Mouse (Mus musculus) forebrain, embryonic 10.5 days (tissue): Measurements from ENCODE around the gene Pitx1. TPM values are rescaled to one million over a fixed set of nuclear protein-coding genes. Genes with fewer than 3 reads are reported as not detected.

Source experiments
- DNase-seq: peaks from one replicate; pipeline ENCODE4 v3.0.0-alpha.2; 2017; ENCODE audit warnings: low spot score; ENCODE audit errors: extremely low spot score
- H3K27ac ChIP-seq: fragments of 300-500 bp; sonication (generic); 2 replicates; pipeline ENCODE4 v1.5.1; 2016; ENCODE audit warnings: mild to moderate bottlenecking
- H3K27me3 ChIP-seq: fragments of 300-500 bp; sonication (generic); 2 replicates; pipeline ENCODE4 v1.6.1; 2016; ENCODE audit warnings: mild to moderate bottlenecking; ENCODE audit not compliant: poor library complexity, severe bottlenecking
- H3K36me3 ChIP-seq: fragments of 300-500 bp; sonication (generic); replicated peaks from 2 replicates; pipeline ENCODE4 v1.6.1; 2016; ENCODE audit warnings: mild to moderate bottlenecking, moderate library complexity
- H3K4me1 ChIP-seq: fragments of 300-500 bp; sonication (generic); 2 replicates; pipeline ENCODE4 v1.6.1; 2016
- H3K4me3 ChIP-seq: fragments of 300-500 bp; sonication (generic); 2 replicates; pipeline ENCODE4 v1.5.1; 2016; ENCODE audit warnings: mild to moderate bottlenecking, moderate library complexity
- H3K9me3 ChIP-seq: fragments of 300-500 bp; sonication (generic); 2 replicates; pipeline ENCODE4 v1.6.1; 2016; ENCODE audit warnings: mild to moderate bottlenecking, moderate library complexity
- WGBS: fragments of 180-500 bp; shearing (Covaris S2); methylation state at CpG from one replicate; pipeline ENCODE4 v1.1.7; 2016; 5-methylcytosine and 5-hydroxymethylcytosine counted together
- polyA plus RNA-seq: library from polyadenylated mRNA; unstranded; fragments of >200 nt; fragmentation: Nextera tagmentation; extraction: Ambion mirVana; gene quantifications from 2 replicates; pipeline ENCODE4 v1.2.1, GENCODE M21; 2016

Gene Pitx1
- polyA plus RNA-seq, result 1.7 and 3.2 TPM in 2 replicates

DNA sequence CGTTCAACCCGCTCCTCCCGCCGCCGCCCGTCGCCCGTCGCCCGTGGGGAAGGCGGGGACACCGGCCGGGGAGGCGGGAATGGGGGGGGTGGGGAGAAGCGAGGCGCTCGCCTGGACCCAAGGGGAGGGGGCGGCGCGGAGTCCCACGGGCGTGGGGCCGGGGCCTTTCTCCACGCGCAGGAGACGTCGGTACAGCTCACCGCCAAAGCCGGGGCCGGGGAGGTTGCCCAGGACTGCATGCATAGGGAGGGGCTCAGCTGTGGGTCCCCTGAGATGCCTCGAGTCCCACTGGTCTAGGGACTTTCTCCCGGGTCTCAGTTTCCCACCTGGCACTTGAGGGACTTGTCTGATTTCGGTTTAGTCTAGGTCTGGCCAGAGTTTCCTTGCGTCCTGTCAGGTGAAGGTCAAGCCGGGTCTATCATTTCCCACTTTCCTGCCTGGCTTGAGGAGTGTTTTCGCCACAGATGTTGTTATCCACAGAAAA is at the start of gene Pitx1:
Pitx1 (minus strand) TSS at position 51 of the 484 bp plus-strand sequence.
- WGBS, result 2% methylated on average over 36 of the region's 36 CpGs
- peak; percentile 44 for DNase-seq
- H3K9me3 ChIP-seq, result no peaks in the 10 kb centered on the region
- H3K4me1 ChIP-seq, result peaks cover 45% of the 10 kb centered on the region
- no peaks in the 10 kb centered on the region for H3K36me3 ChIP-seq
- H3K27ac ChIP-seq, result peak within 1 kb of the TSS; percentile 4; the same call in 1 of the 2 replicates
- peaks cover 100% of the 10 kb centered on the region for H3K27me3 ChIP-seq
- peak within 1 kb of the TSS; percentile 35 for H3K4me3 ChIP-seq

DNA sequence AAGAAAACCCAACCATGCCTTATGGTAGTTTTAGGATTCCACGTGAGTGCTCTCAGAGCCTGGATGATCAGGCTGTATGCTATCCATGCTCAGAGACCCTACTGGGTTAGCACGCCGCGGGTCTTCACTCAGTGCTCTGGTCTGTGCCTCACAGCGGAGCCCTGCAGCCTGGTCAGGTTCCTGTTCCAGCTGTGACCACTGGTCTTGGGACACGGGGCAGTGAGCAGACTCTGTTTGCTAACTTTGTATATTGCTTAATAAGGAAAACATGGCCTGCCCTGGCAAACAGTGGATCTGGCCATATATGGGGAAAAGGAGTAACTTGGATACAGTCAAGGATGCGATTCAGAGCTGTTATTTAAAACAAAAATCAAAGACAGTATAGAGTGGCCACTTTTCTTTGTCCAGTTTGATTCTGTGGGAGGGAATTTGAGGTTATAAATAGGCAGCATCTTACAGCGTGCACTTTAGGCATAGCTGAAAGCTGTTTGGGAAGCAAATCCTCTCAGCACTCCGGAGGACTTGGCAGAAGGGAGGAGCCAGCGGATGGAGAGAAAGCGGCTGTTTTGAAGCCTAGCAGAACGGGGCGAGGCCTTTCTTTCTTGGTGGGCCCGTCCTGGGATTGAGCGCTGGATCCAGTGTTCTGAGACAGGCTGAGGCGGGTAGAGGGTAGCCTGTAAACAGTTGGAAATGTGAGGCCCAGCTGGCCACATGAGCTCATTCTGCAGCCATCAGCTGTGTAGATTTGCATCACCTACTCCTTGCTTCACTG is 45.6 kb upstream of the Pitx1 start:
- no peak for DNase-seq
- H3K4me3 ChIP-seq, result no peak overlapping the region
- H3K36me3 ChIP-seq, result no peaks in the 10 kb centered on the region
- WGBS, result 58% methylated on average over 16 of the region's 16 CpGs
- no peak overlapping the region for H3K27ac ChIP-seq
- peaks cover 10% of the 10 kb centered on the region; the same call in 1 of the 2 replicates for H3K4me1 ChIP-seq
- H3K27me3 ChIP-seq, result 0 out of 2 replicates have a peak, but pooled peaks cover 8% of the 10 kb centered on the region
- no peaks in the 10 kb centered on the region for H3K9me3 ChIP-seq

DNA sequence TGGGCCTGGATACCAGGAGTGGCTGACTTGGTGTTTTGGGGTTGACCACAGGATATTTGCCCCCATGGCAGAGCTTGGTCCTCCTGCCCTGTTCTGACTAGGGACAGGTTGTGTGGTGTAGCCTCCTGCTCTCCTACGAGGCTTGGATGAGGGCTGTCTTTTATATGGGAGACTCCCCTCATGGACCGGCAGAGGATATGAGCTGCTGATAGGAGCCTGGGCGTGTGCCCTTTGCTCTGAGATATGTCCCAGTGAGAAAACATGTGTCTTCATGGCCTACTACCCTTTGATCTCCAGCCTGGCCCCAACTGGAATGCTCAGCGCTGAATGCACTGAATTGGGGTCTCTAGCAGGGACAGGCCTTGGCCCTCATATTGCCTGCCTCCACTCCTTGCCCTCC is 42.4 kb upstream of the Pitx1 start:
- Histone ChIP-seq H3K4me1 (peaks cover 14% of the 10 kb centered on the region), H3K36me3 (no peaks in the 10 kb centered on the region), H3K4me3 (no peak overlapping the region), H3K27me3 (0 out of 2 replicates have a peak, but pooled peaks cover 8% of the 10 kb centered on the region), H3K27ac (no peak overlapping the region), H3K9me3 (peaks cover 5% of the 10 kb centered on the region; the same call in 1 of the 2 replicates)
- DNase-seq, result no peak
- 84% methylated on average over 4 of the region's 4 CpGs for WGBS

DNA sequence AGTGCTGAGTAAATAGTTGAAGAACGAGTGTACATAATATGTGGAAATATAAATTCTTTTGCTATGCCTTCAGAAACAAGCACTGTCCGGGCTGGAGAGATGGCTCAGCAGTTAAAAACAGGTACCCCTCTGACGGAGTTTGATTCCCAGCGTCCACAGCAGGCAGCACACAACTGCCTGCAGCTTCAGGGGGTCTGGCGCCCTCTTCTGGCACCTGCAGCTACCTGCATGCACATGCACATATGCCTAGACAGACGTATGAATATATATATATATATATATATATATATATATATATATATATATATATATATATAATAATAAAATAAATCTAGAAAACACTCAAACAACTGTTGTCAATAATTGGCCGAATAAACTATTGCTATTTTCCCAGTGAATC is 35.4 kb upstream of the Pitx1 start:
- Histone ChIP-seq H3K9me3 (peaks cover 15% of the 10 kb centered on the region; the same call in 1 of the 2 replicates), H3K36me3 (no peaks in the 10 kb centered on the region), H3K4me1 (peaks cover 10% of the 10 kb centered on the region), H3K27me3 (no peaks in the 10 kb centered on the region), H3K27ac (no peak overlapping the region), H3K4me3 (no peak overlapping the region)
- whole genome bisulfite sequencing, result 79% methylated on average over 7 of the region's 7 CpGs
- no peak for DNase-seq

DNA sequence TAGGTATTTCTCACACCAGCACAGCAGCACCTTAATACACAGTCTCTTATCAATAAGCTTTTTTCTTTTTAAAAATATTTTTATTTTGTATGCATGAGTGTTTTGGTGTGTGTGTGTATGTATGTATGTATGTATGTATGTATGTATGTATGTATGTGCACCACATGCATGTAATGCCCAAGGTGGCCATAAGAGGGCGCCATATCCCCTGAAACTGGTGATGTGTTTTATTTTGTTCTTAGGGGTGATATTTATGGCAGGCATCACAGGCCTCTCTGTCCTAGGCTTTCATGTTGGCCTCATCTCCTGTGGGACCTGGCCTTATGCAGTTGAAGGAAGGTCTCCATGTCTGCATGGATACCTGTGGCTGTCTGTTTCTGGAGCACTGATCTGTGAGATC is 34.0 kb upstream of the Pitx1 start:
- Histone ChIP-seq H3K27me3 (no peaks in the 10 kb centered on the region), H3K36me3 (no peaks in the 10 kb centered on the region), H3K9me3 (peaks cover 15% of the 10 kb centered on the region; the same call in 1 of the 2 replicates), H3K4me3 (no peak overlapping the region), H3K4me1 (peaks cover 10% of the 10 kb centered on the region), H3K27ac (no peak overlapping the region)
- no peak for DNase-seq
- WGBS, result 84% methylated on average over 1 of the region's 1 CpGs

DNA sequence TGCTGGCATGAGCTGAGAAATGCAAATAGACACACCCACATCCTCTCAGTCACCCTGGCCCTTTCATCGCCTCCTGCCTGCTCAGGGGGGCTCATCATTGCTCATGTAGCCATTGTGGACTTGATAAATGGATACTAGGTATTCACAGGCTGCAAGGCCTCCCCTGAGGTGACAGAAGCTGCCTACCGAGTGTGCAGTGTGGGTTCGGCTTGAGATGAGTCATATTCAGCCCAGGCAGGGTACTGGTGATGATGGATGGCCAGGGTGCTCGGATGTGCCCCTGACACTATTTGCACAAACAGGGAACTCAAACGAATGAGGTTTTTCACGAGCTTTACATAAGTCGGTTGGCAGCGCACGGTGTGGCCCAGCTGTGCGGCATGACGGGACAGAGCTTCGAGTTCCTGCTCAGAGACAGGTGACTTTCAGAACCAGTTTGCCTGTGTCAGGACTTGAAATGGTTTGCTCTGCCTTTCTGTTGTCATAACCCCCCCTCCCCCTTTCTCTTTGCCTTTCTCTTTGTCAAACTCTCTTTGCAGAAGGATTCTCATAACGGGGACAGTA is 31.6 kb upstream of the Pitx1 start:
- Histone ChIP-seq H3K4me3 (no peak overlapping the region), H3K9me3 (peaks cover 10% of the 10 kb centered on the region; the same call in 1 of the 2 replicates), H3K27ac (no peak overlapping the region), H3K27me3 (peaks cover 10% of the 10 kb centered on the region), H3K36me3 (no peaks in the 10 kb centered on the region), H3K4me1 (peaks cover 7% of the 10 kb centered on the region)
- no peak for DNase-seq
- WGBS, result 85% methylated on average over 13 of the region's 13 CpGs

DNA sequence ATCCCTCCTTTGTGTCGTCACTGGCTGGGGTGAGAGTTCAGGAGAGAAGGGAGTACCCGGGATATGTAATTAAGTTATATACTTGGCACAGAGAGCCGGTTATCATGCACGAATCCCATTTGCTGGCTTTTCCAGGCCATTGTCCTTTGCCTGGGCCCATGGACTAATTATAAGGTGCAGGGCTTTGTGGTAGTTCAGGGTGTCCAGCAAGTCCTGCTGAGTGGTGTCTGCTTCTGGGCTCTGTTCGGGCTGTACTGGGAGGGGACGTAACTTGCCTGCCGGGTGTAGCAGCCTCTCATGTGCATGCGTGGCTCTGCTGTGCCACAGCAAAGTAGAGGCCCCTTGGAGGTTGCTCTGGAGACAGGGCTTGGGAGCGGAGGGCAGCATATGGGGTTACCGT is 24.5 kb upstream of the Pitx1 start:
- DNase-seq, result peak; percentile 28
- H3K27ac ChIP-seq, result peak overlapping the region; percentile 53; the same call in 1 of the 2 replicates
- WGBS, result 28% methylated on average over 10 of the region's 10 CpGs
- no peaks in the 10 kb centered on the region for H3K36me3 ChIP-seq
- peaks cover 18% of the 10 kb centered on the region for H3K4me1 ChIP-seq
- no peaks in the 10 kb centered on the region for H3K9me3 ChIP-seq
- H3K4me3 ChIP-seq, result peak overlapping the region; percentile 20; the same call in 1 of the 2 replicates
- peaks cover 81% of the 10 kb centered on the region for H3K27me3 ChIP-seq

DNA sequence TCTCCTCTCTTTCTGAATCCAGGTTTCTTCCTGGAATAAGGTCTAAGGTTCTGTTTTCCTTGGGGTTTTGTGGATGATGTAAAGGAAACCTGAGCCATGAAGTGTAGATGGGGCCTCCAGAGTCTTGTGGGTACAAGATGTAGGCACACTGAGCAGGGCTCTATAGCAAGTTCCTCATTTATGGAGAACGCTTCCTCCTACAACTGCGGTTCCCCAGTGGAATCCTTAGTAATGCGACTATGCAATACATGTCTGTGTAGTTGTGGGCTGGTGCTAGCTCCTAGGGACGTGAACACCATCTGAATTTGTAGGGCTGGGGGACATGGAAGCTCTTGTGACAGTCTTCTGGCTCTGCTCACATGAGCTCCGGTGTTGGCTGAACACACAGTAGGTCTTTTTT is 22.5 kb upstream of the Pitx1 start:
- Histone ChIP-seq H3K4me1 (peaks cover 18% of the 10 kb centered on the region), H3K27ac (no peak overlapping the region), H3K36me3 (no peaks in the 10 kb centered on the region), H3K9me3 (no peaks in the 10 kb centered on the region), H3K4me3 (no peak overlapping the region), H3K27me3 (peaks cover 87% of the 10 kb centered on the region)
- DNase-seq, result no peak
- WGBS, result 94% methylated on average over 5 of the region's 5 CpGs

DNA sequence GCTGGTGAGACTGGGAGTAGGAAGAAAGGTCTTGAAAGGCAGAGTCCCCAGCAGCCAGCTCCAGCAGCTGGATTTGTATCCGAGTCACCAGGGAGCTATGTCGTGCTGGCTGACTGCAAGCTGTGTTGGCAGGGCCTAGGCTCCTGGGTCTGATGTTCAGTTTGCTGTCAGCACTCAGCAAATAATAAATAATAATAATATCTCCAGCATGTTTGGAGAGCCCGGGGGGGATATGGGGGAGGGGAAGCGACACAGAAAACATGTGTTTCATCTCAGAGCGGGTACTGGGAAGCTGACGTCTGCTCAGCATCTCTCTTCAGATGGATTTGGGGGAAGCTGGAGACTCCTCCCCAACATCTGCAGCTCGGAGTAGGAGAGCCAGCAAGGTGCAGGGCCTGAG is 19.8 kb upstream of the Pitx1 start:
- H3K27ac ChIP-seq, result no peak overlapping the region
- peaks cover 79% of the 10 kb centered on the region for H3K27me3 ChIP-seq

DNA sequence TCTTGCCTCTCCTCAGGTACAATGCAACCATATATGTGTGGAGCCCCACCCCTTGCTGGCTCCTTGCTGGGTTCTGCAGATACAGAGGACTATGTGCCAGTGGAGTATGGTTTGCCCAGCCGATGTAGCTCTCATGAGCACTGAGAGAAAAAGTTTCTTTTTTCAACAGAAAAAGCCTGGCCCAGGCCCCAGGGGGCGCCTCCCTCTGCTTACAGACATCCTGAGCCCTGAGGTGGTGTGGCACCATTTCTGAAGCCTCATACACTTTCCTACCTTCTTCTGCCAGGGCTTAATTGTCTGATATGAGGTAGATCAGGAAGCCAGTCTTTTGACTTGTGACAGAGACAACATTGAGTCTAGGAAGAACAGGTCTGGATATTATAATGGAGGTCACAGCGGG is 16.2 kb upstream of the Pitx1 start:
- DNase-seq, result no peak
- Histone ChIP-seq H3K27me3 (peaks cover 75% of the 10 kb centered on the region), H3K27ac (no peak overlapping the region), H3K4me3 (no peak overlapping the region), H3K9me3 (no peaks in the 10 kb centered on the region), H3K4me1 (peaks cover 14% of the 10 kb centered on the region), H3K36me3 (no peaks in the 10 kb centered on the region)
- WGBS, result 72% methylated on average over 3 of the region's 3 CpGs

More for the DNA sequence above, 19.8 kb upstream of the Pitx1 start:
- Histone ChIP-seq H3K4me3 (no peak overlapping the region), H3K9me3 (no peaks in the 10 kb centered on the region), H3K36me3 (no peaks in the 10 kb centered on the region), H3K4me1 (peaks cover 15% of the 10 kb centered on the region)
- 73% methylated on average over 7 of the region's 7 CpGs for WGBS
- no peak for DNase-seq

DNA sequence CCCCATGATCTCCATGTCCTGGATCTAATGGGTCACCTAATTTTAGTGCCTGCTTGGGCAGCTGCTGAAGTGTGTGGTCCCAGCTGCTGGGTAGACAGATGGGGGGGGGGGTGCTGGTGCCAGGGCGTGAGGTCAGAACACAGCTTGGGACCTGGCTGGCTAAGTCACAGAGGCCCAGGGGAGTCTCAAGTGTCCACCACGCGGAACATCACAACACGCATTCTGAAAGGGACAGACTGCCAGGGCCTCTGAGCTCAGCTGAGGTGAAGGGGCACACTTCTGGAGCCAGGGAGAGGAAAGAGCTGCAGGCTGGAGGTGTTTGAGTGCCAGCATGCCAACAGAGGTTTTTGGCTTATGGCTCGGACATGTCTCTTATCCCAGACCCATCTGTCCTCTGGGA is 14.7 kb upstream of the Pitx1 start:
- H3K27ac ChIP-seq, result no peak overlapping the region
- peaks cover 16% of the 10 kb centered on the region for H3K4me1 ChIP-seq
- 80% methylated on average over 5 of the region's 5 CpGs for WGBS
- DNase-seq, result no peak
- peaks cover 75% of the 10 kb centered on the region for H3K27me3 ChIP-seq
- no peak overlapping the region for H3K4me3 ChIP-seq
- no peaks in the 10 kb centered on the region for H3K36me3 ChIP-seq
- H3K9me3 ChIP-seq, result no peaks in the 10 kb centered on the region

DNA sequence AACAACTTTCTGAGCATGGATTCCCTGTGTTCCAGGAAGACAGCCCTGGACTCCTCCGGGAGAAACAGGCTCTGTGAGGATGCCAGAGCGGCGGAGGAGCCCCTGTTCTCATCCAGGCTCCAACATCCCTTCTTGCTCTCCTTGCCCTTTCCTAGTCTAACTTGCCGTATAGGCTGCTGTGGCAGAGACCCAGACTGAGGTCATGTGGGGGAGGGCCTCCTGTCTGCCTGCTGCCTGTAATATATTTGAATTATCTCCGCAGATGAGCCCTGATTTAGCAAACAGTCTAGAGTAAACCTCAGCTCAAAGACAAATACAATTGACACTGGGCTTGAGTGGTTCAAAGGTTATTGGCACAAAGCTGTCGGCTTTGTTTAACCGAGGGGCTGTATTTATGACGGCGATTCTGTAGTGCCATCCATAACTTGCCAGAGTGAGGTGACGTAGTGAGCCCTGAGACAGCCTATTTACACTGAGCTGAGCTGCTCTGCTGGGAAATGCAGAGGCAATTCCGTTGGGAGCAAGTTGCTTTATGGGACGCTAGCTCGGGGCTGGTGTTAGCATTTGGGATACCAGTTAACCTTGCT is 12.7 kb upstream of the Pitx1 start:
- 75% methylated on average over 13 of the region's 13 CpGs for WGBS
- no peak for DNase-seq
- peaks cover 3% of the 10 kb centered on the region; the same call in 1 of the 2 replicates for H3K9me3 ChIP-seq
- H3K27ac ChIP-seq, result no peak overlapping the region
- H3K4me1 ChIP-seq, result peaks cover 16% of the 10 kb centered on the region
- peaks cover 69% of the 10 kb centered on the region for H3K27me3 ChIP-seq
- H3K36me3 ChIP-seq, result no peaks in the 10 kb centered on the region
- no peak overlapping the region for H3K4me3 ChIP-seq

DNA sequence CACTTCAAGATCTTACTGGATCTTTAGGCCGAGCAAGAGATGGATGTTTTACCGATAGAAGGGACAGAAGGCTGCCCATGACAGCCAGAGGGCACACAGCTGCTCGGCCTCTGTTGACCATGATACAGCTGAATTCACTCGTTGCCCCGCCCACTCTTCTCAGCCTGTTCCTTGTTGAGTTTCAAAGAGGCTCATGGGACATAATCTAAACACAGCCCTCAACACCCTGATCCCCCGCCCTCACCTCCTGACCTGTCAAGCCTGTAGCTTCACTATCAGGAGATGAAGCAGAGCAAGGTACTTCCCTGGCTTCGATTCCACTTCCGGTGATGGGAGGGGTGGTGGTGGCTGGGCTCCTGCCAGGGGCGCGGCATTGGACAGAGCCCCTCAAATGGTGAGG is 11.8 kb upstream of the Pitx1 start:
- peaks cover 74% of the 10 kb centered on the region for H3K27me3 ChIP-seq
- no peak overlapping the region for H3K4me3 ChIP-seq
- WGBS, result 74% methylated on average over 10 of the region's 10 CpGs
- peaks cover 16% of the 10 kb centered on the region for H3K4me1 ChIP-seq
- DNase-seq, result no peak
- peaks cover 5% of the 10 kb centered on the region; the same call in 1 of the 2 replicates for H3K9me3 ChIP-seq
- no peak overlapping the region for H3K27ac ChIP-seq
- no peaks in the 10 kb centered on the region for H3K36me3 ChIP-seq
